Mouse (Mus musculus) ovary, adult 18-20 months (tissue): Measurements from ENCODE around the gene Gjb2.
"Not testable (repeated sequence)": the region's sequence is repeated elsewhere in the genome, so short reads cannot be mapped to it uniquely, and the experiment has no call there.

Experiments used
- DNase-seq: peaks from one replicate; pipeline ENCODE4 v3.0.0; 2022; ENCODE audit warnings: low spot score, mixed read lengths

Gjb2 gene

GRCm38 (mm10) chr14:57104106-57105023 is at the start of gene Gjb2:
Gene Gjb2, minus strand, starts transcription at chr14:57104702.
- DNase-seq, result peak; percentile 12

GRCm38 (mm10) chr14:57145741-57146140 is 41.2 kb upstream of the Gjb2 start:
- no peak for DNase-seq

GRCm38 (mm10) chr14:57135265-57135664 is 30.8 kb upstream of the Gjb2 start:
- DNase-seq, result no peak

- no peak for DNase-seq
These were observed 28.7 kb upstream of the Gjb2 start, which contains the start of gene Gjb6 for GRCm38 (mm10) chr14:57133161-57133661. Gene Gjb6, minus strand, starts transcription at chr14:57133611.

- no peak for DNase-seq
These were observed 22.9 kb upstream of the Gjb2 start for GRCm38 (mm10) chr14:57127383-57127782.

- no peak for DNase-seq
These were observed 17.8 kb upstream of the Gjb2 start for GRCm38 (mm10) chr14:57122295-57122694.

- no peak for DNase-seq
These were observed 11.5 kb upstream of the Gjb2 start, which contains the start of gene Gm4491 for GRCm38 (mm10) chr14:57115823-57116544. Gene Gm4491, minus strand, starts transcription at chr14:57115883.

GRCm38 (mm10) chr14:57109194-57109593 is 4.7 kb upstream of the Gjb2 start:
- DNase-seq, result no peak

GRCm38 (mm10) chr14:57107916-57108315 is 3.4 kb upstream of the Gjb2 start:
- DNase-seq, result no peak

- DNase-seq, result no peak
These were observed 2.6 kb upstream of the Gjb2 start for GRCm38 (mm10) chr14:57107091-57107490.

GRCm38 (mm10) chr14:57105721-57106120 is 1.2 kb upstream of the Gjb2 start:
- DNase-seq, result no peak

- DNase-seq, result no peak
These were observed 609 bp upstream of the Gjb2 start for GRCm38 (mm10) chr14:57105111-57105510.

GRCm38 (mm10) chr14:57103711-57104105 is 794 bp downstream of the Gjb2 start:
- DNase-seq, result no peak

GRCm38 (mm10) chr14:57103121-57103520 is 1.4 kb downstream of the Gjb2 start:
- no peak for DNase-seq

- DNase-seq, result no peak
These were observed 2.9 kb downstream of the Gjb2 start for GRCm38 (mm10) chr14:57101623-57102022.

GRCm38 (mm10) chr14:57095855-57096254 is 8.6 kb downstream of the Gjb2 start:
- DNase-seq, result no peak

- no peak for DNase-seq
These were observed 11.5 kb downstream of the Gjb2 start for GRCm38 (mm10) chr14:57093029-57093428.

GRCm38 (mm10) chr14:57090001-57090400 is 14.5 kb downstream of the Gjb2 start:
- no peak for DNase-seq

GRCm38 (mm10) chr14:57089107-57089506 is 15.4 kb downstream of the Gjb2 start:
- DNase-seq, result no peak

GRCm38 (mm10) chr14:57084180-57084668 is 20.3 kb downstream of the Gjb2 start:
- DNase-seq, result no peak

- DNase-seq, result no peak
These were observed 21.6 kb downstream of the Gjb2 start for GRCm38 (mm10) chr14:57082863-57083262.

- no peak for DNase-seq
These were observed 29.0 kb downstream of the Gjb2 start for GRCm38 (mm10) chr14:57075537-57075936.

GRCm38 (mm10) chr14:57069906-57070305 is 34.6 kb downstream of the Gjb2 start:
- DNase-seq, result not testable (repeated sequence)
